Comparison of ENCODE assay signal across 9 mouse cellular contexts in the genomic region with DNA sequence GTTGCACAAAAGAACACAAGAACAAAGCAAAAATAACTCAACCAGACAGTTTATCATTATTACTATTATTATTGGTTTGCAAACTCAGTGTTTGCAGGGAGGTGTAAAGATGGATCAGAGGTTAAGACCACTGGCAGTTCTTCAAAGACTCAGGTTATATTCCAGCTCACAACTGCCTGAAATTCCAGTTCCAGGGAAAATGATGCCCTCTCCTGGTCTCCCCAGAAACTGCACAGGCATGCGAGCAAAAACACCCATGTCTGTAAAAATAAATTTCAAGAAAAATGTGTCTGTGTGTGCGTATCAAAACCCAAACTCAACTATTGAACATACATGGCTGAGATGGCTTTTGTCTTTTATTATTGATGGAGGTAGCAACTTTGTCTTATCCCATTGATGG. TPM values are rescaled to one million over a fixed set of nuclear protein-coding genes. Genes with fewer than 3 reads are reported as not detected.
DNase-seq lines count a peak whose midpoint lies in the region; ATAC-seq and TF ChIP-seq lines count a peak whose summit lies in the region.
"Had no signal": no experiment of that assay in that cellular context is flagged by ENCODE, and none has a peak within 500 bp of the region (broad histone marks: within the 10 kb centered on the region; RNA-seq: fewer than 3 reads in every experiment).

No protein-coding gene starts in this region.

- ATAC-seq in embryonic facial prominence, embryonic 14.5 days (ENCODE audit: low read depth), result no peak
- no peak for ATAC-seq in megakaryocyte, adult 5-6 weeks (ENCODE audit: poor library complexity, severe bottlenecking)

- DNase-seq in kidney, adult 2 months, result peak; percentile 77
- no peak for DNase-seq in kidney, adult 11 months
- peak; percentile 57 for DNase-seq in adrenal gland, adult 2 months
- DNase-seq in embryonic facial prominence, embryonic 14.5 days (ENCODE audit: low spot score), result peak; percentile 33
- peak; percentile 39 to 58 for DNase-seq in left cerebral cortex, postnatal 36 days (ENCODE audit: low spot score in 2 of 2)
- peak; percentile 55 for DNase-seq in right cerebral cortex, postnatal 14 days

- no peaks in the 10 kb centered on the region for H3K9me3 ChIP-seq in ES-Bruce4 (replicated peaks; ENCODE audit: control insufficient read depth, insufficient read depth, low read length, poor library complexity, severe bottlenecking)
- H3K9me3 ChIP-seq in embryonic facial prominence, embryonic 14.5 days (ENCODE audit: control insufficient read depth, low read length), result no peaks in the 10 kb centered on the region
- H3K9me3 ChIP-seq: limb, embryonic 15.5 days had no signal

- no peak overlapping the region for H3K4me3 ChIP-seq in kidney, adult 2 months (ENCODE audit: insufficient read depth, low read depth, low read length)
- H3K4me3 ChIP-seq in ES-Bruce4 (ENCODE audit: low read depth, low read length), result no peak overlapping the region
- H3K4me3 ChIP-seq in embryonic facial prominence, embryonic 14.5 days (ENCODE audit: low read depth, low read length), result no peak overlapping the region
- H3K4me3 ChIP-seq: limb, embryonic 15.5 days had no signal

- no peaks in the 10 kb centered on the region for H3K36me3 ChIP-seq in kidney, adult 2 months (ENCODE audit: control insufficient read depth, insufficient read depth, low read length)
- H3K36me3 ChIP-seq in ES-Bruce4 (ENCODE audit: control insufficient read depth, insufficient read depth, low read length, poor library complexity, severe bottlenecking), result peaks cover 4% of the 10 kb centered on the region
- H3K36me3 ChIP-seq in embryonic facial prominence, embryonic 14.5 days (ENCODE audit: control insufficient read depth, insufficient read depth, low read length), result no peaks in the 10 kb centered on the region
- H3K36me3 ChIP-seq: limb, embryonic 15.5 days had no signal

- intact Hi-C loops in left cerebral cortex, postnatal 36 days (cut with DNase I), result loop anchor here (5.0 to 10.0 kb wide), 4 partner anchors 110 to 330 kb away; partner anchors contain the start of gene Ccdc9

- 9% methylated on average over 2 of the region's 2 CpGs for WGBS in kidney, adult 2 months
- WGBS in embryonic facial prominence, embryonic 14.5 days, result 13% methylated on average over 2 of the region's 2 CpGs

- no peak overlapping the region for H3K9ac ChIP-seq in ES-Bruce4 (ENCODE audit: low read depth, poor library complexity, severe bottlenecking)
- no peak overlapping the region for H3K9ac ChIP-seq in embryonic facial prominence, embryonic 14.5 days (ENCODE audit: low read depth, low read length)
- H3K9ac ChIP-seq: limb, embryonic 15.5 days had no signal

- peaks cover 14% of the 10 kb centered on the region; the same call in 1 of the 2 replicates for H3K4me1 ChIP-seq in kidney, adult 2 months (ENCODE audit: control insufficient read depth, insufficient read depth, low read length)
- H3K4me1 ChIP-seq in ES-Bruce4 (ENCODE audit: control insufficient read depth, insufficient read depth, low read length), result no peaks in the 10 kb centered on the region
- peaks cover 14% of the 10 kb centered on the region for H3K4me1 ChIP-seq in embryonic facial prominence, embryonic 14.5 days (ENCODE audit: control insufficient read depth, insufficient read depth, low read length)

- no peak for TF ChIP-seq POLR2A in kidney, adult 2 months (IDR thresholded peaks at IDR 0.05; ENCODE audit: low read depth, low read length)
- TF ChIP-seq POLR2A in ES-Bruce4 (IDR thresholded peaks at IDR 0.05; ENCODE audit: insufficient read depth, low read length), result no peak

- H3K27me3 ChIP-seq in kidney, adult 2 months (replicated peaks; ENCODE audit: control insufficient read depth, insufficient read depth, low read length), result no peaks in the 10 kb centered on the region
- H3K27me3 ChIP-seq in ES-Bruce4 (ENCODE audit: control insufficient read depth, insufficient read depth, low read length, poor library complexity, severe bottlenecking), result no peaks in the 10 kb centered on the region
- no peaks in the 10 kb centered on the region for H3K27me3 ChIP-seq in embryonic facial prominence, embryonic 14.5 days (replicated peaks; ENCODE audit: control insufficient read depth, insufficient read depth, low read length)
- H3K27me3 ChIP-seq: limb, embryonic 15.5 days had no signal

- TF ChIP-seq EP300 in ES-Bruce4 (IDR thresholded peaks at IDR 0.05; ENCODE audit: insufficient read depth, low read depth, low read length), result no peak

- H3K4me2 ChIP-seq in embryonic facial prominence, embryonic 14.5 days (ENCODE audit: low read depth, low read length), result no peak overlapping the region
- H3K4me2 ChIP-seq: limb, embryonic 15.5 days had no signal

- TF ChIP-seq CTCF in kidney, adult 2 months (conservative IDR thresholded peaks at IDR 0.05; ENCODE audit: insufficient read depth, insufficient read length, low read depth, low read length), result peak; percentile 75
- TF ChIP-seq CTCF in ES-Bruce4 (IDR thresholded peaks at IDR 0.05; ENCODE audit: low read depth, low read length), result peak; percentile 49

- no peak overlapping the region for H3K27ac ChIP-seq in kidney, adult 2 months (ENCODE audit: insufficient read depth, low read depth, low read length)
- no peak overlapping the region for H3K27ac ChIP-seq in ES-Bruce4 (ENCODE audit: insufficient read depth, low read length)
- H3K27ac ChIP-seq in embryonic facial prominence, embryonic 14.5 days (replicated peaks; ENCODE audit: low read depth, low read length), result no peak overlapping the region
- H3K27ac ChIP-seq: limb, embryonic 15.5 days had no signal

RNA-seq across cellular contexts. Expression of gene Arhgap35, which starts 2.3 kb away (rescaled TPM):
- polyA plus RNA-seq in kidney, adult 2 months (2012; rRNA removed), result 25.7 and 28.6 TPM in 2 replicates
- polyA plus RNA-seq in ES-Bruce4 (2011; ENCODE audit: insufficient read depth, insufficient read length, low read depth, missing spikeins), result 47.9 and 48.5 TPM in 2 replicates
- 10 to 100 TPM; 62.2 to 64.8 TPM for total RNA-seq in adrenal gland, adult 2 months (2021)
- polyA plus RNA-seq in adrenal gland, adult 2 months (2012; rRNA removed), result 21.6 and 26.2 TPM in 2 replicates
- polyA plus RNA-seq in embryonic facial prominence, embryonic 14.5 days (2014; fragmentation: Nextera tagmentation; extraction: Ambion mirVana), result 22.0 and 23.0 TPM in 2 replicates
- 100 to 1,000 TPM; 134 to 138 TPM for total RNA-seq in left cerebral cortex, postnatal 36 days (2021)
- 3.9 and 4.1 TPM in 2 replicates for total RNA-seq in megakaryocyte, adult 5-6 weeks (2015)
- total RNA-seq in megakaryocyte, adult 5-6 weeks (2017), result 2.6 and 4.1 TPM in 2 replicates

RNA-seq across cellular contexts. Expression of gene Ceacam15, which starts 58.5 kb away (rescaled TPM):
- polyA plus RNA-seq in kidney, adult 2 months (2012; rRNA removed), result not detected in 2 replicates
- polyA plus RNA-seq in ES-Bruce4 (2011; ENCODE audit: insufficient read depth, insufficient read length, low read depth, missing spikeins), result not detected in 2 replicates
- not detected for total RNA-seq in adrenal gland, adult 2 months (2021)
- not detected in 2 replicates for polyA plus RNA-seq in adrenal gland, adult 2 months (2012; rRNA removed)
- polyA plus RNA-seq in embryonic facial prominence, embryonic 14.5 days (2014; fragmentation: Nextera tagmentation; extraction: Ambion mirVana), result not detected in 2 replicates
- not detected for total RNA-seq in left cerebral cortex, postnatal 36 days (2021)
- total RNA-seq in megakaryocyte, adult 5-6 weeks (2015), result not detected in 2 replicates
- not detected in 2 replicates for total RNA-seq in megakaryocyte, adult 5-6 weeks (2017)
- polyA plus RNA-seq: limb, embryonic 15.5 days had no signal
